Mouse (Mus musculus) gonadal fat pad, adult 2 months (tissue): ENCODE results near the gene Apold1. TPM values are rescaled to one million over a fixed set of nuclear protein-coding genes. Genes with fewer than 3 reads are reported as not detected.

Source experiments
- DNase-seq: peaks from one replicate; pipeline ENCODE4 v3.0.0-alpha.2; 2012; ENCODE audit warnings: low read depth
- polyA plus RNA-seq: library from polyadenylated mRNA; depleted of rRNA; stranded (reverse); fragments of >200 nt; gene quantifications from 2 replicates; pipeline ENCODE4 v1.2.3, GENCODE M21; 2012; rRNA removed

The Apold1 gene
- polyA plus RNA-seq, 1 experiment = 2.7 TPM

DNA sequence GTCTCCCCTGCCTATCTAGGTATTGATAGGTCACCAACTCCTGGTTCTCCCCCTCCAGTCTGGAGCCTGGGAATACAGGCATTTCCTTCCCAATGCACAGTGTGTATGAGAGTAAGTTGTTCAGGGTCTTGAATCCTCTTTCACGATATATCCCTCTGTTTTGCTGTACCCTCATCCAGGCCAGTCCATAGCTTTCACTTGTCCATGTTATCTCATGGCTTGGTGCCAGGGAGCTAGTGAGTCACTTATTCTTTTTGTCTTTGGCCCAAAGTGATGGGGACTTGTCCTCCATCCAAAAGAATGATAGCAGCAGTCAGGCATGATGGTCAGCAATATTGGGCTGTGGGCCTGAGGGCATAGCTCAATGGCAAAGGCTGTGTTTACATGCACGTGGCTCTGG is 45.2 kb downstream of the Apold1 start:
- no peak for DNase-seq

DNA sequence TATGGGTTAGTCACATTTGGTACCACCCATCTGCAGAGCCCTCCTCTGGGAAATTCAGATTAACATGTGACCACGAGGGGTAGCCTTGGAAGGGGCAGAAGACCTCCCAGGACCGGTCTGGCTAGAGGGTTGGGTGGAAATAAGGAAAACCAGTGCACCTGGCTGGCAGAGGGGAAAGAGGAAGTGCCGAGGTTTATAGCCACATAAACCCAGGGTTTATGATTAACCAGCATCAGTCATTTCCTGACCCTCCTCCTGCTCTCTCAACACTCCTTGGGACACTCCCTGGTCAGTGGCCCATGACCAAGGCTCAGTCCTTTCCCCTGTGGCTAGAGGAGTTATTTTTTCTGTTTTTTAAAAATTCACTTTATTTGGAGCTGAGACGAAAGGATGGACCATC is 47.7 kb downstream of the Apold1 start:
- DNase-seq = no peak

Other genes with a start within 250 kb of the Apold1 start
- 11.4 and 14.1 TPM in 2 replicates for gene Dusp16, start 189.1 kb upstream of the Apold1 start, polyA plus RNA-seq
- gene Crebl2, start 151.6 kb upstream of the Apold1 start, polyA plus RNA-seq = 17.4 and 18.0 TPM in 2 replicates
- gene Gpr19, start 83.1 kb upstream of the Apold1 start, polyA plus RNA-seq = 7.1 and 8.5 TPM in 2 replicates
- gene Cdkn1b, start 61.3 kb upstream of the Apold1 start, polyA plus RNA-seq = 10.9 and 20.8 TPM in 2 replicates
- 35.0 and 42.1 TPM in 2 replicates for gene Ddx47, start 29.9 kb downstream of the Apold1 start, polyA plus RNA-seq
- gene Gprc5a, start 83.9 kb downstream of the Apold1 start, polyA plus RNA-seq = 2.8 and 4.7 TPM in 2 replicates
- 0.12 TPM in 1 of 2 replicates, not detected in the other for gene Gprc5d, start 136.6 kb downstream of the Apold1 start, polyA plus RNA-seq
- 16.7 and 18.9 TPM in 2 replicates for gene Fam234b, start 216.3 kb downstream of the Apold1 start, polyA plus RNA-seq
- 72.8 and 134 TPM in 2 replicates for gene Hebp1, start 216.3 kb downstream of the Apold1 start, polyA plus RNA-seq